Mouse (Mus musculus) right cerebral cortex, postnatal 25 days (tissue): ENCODE data around the gene P2ry2.

Experiments used
- DNase-seq: peaks from one replicate; pipeline ENCODE4 v3.0.0; 2022

Gene P2ry2

DNA sequence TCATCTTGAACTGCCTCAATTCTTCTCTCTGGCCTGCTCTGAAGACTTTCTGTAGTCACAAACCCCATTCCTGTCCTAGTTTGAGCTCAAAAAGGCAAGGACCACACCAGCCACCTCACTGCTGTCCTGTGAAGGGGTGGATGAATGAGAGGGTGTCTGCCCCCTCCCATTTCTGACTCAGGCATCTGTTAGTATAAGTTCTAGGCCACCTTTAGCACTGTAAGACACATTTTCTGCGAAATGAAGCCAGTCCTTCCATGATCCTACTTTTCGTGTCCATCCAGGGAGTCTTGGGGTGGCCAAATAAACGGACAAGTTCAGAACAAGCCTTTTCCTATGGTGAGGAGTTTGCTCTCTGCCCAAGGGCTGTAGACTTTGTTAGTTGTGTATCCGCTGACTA is at the start of gene P2ry2:
TSS of gene P2ry2 (minus strand) at position 326 of the 400 bp plus-strand sequence.
- no peak for DNase-seq

DNA sequence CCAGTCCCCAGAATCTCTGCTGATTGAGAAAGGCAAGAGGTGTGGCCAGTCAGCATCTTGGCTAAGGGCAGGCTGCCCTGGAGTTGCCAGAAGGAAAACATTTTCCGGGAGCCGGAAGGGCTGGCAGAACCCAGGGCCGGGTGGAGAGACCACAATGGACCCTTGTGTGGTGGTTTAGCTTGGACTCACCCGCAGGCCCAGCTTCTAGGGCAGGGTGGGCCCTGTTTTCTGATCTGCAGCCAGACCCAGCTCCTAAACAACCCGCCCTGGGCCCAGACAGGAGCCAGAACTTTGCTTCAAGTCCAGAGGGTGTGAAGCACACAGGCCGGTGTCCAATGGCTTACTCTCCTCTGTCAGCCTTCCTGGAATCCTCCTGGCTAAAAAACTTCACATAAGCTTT is 49.6 kb upstream of the P2ry2 start:
- peak; percentile 32 for DNase-seq

DNA sequence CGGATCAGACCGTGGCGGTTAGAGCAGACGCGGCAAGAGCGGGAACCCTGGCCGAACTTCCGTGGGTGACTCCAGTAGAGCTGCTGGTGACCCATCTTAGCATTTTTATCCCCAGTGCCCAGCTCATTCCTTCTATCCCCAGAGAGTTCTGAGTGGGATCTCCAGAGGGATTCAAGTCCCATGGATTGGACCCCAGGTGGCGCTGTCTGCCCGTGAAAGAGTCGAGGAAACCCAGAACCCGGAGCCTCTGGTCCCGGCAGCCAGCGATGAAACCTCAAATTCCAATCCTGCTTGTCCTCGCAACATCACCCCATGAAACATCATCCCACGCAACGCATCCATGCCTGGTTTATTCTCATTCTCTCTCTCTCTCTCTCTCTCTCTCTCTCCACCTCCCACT is 48.7 kb upstream of the P2ry2 start:
- peak; percentile 84 for DNase-seq

DNA sequence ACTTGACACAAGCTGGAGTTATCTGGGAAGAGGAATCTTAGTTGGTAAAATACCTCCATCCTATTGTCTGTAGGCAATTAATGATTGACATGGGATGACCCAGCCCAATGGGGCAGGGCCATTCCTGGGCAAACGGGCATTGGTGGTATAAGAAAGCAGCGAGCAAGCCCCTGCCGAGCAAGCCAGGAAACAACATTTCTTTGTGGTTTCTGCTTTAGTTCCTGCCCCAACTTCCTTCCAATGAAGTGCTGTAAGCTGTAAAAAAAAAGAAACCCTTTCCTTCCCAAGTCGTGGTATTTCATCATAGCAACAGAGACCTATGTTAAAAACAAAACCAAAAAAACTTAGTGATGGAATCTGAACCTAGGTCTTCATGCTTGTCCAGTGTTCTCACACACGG is 47.8 kb upstream of the P2ry2 start:
- DNase-seq: no peak

DNA sequence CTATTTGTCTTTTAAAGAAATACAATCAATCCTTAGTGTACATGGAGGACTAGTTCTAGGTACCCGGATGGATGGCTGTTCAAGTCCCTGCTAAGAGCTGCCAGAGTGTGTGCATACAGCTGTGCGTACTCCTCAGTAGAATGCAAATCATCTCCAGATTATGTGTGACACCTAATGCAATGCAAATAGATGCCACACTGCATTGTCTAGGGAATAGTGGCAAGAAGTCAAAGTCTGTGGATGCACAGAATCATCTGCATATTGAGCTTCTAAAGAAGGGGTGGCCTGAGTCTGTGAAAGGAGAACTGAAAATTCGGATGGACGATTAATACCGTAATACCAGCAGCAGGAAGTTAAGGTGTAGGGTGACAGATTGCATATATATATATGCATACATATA is 46.5 kb upstream of the P2ry2 start:
- DNase-seq: no peak

DNA sequence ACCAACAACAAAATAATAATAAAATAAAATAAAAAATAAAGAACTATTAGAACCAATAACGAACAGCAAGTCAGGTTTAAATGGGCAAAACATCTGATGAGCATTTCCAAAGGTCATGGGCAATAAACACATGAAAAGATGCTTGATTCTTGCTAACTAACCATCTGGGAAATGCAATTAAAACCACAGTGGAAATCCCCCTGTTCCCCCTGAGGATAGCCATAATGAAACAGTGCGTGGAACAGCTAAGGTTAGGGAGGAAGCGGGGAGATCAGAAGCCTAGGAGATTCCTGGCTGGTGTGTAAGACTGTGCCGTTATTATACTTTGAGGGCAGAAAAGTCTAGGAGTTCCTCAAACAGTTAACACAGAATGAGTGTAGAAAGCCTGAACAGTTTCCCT is 44.6 kb upstream of the P2ry2 start:
- no peak for DNase-seq

DNA sequence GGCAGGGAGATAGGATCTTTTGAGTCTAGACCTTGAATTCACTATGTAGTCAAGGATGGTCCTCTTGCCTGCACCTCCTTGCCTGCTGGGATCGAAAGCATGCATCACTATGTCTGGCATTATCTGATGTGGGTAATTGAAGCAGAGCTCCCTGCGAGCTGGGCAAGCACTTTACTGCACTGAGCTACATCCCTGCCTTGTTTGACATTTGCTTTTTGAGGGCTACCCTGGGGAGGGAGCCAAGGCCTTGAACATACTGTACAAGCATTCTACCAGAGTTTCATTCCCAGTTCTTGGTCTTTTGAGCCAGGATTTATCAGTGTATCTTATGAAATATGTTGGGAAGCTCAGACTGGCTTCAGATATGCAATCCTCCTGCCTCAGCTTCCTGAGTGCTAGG is 40.5 kb upstream of the P2ry2 start:
- no peak for DNase-seq

DNA sequence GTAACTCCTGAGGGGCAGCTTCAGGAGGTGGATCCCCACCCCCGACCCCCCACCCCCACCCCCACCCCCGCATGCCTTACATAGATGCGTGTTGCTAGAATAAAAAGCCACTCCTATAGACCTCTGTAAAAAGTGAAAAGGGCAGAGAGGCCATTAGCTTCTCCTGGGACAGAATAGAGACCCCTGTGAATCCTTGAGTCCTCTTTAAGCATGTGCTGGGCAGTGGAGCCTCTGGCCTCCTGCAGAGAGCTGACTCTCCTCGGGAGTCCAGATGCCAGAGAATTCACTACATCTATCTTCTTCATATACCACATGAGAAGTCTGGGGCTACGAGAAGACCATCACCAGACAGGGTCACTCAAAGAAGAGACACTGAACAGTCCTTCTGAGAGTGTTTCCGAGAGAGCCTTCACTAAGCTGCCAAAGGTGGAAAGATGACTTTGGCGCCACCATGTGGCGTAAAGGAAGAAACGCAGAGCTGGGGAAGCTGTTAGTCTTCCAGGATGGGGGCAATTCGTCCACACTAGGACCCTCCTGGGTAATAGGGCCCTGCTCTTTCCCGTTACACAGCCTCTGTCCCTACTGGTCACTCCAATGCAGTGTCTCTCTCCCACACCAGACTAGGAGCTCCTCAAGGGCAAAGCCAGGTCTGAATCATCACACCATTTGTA is 39.0 kb upstream of the P2ry2 start:
- DNase-seq: peak; percentile 57

DNA sequence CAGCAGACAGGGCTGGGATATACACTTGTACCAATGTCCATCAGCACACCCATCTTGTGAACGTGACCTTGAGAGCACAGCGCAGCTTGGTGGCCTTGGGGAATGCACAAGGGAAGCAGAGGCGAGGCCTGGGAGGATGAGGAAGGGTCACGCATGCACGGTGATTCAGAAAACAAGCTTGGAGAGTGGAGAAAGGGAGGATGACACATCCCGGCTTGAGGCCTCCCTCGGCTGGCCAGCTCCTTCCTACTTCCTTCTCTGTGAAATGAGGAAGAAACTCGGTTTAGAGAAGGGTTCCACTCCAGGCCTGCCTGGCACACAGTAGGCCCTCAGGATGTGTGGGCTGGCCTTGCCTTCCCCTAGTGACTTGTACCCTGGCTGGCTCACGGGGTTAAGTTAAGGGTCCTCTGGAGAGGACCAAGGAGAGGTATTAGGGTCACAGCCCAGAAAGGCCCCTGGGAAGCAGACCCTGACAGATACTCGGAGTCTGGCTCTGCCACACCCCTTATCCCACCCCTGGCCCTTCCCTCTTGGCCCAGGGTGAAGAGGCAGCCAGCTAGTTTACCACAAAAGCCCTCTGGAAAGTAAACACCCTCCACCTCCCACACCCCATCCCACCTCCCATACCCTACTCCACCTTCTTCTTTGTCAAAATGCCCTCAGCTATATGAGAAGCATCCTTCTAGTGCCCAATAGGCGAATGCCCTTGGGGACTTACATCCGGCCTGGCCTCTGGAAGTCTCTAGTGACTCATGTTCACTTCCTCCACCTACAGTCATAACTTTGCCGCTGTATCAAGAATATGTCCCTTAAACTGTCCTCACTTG is 38.3 kb upstream of the P2ry2 start:
- no peak for DNase-seq

DNA sequence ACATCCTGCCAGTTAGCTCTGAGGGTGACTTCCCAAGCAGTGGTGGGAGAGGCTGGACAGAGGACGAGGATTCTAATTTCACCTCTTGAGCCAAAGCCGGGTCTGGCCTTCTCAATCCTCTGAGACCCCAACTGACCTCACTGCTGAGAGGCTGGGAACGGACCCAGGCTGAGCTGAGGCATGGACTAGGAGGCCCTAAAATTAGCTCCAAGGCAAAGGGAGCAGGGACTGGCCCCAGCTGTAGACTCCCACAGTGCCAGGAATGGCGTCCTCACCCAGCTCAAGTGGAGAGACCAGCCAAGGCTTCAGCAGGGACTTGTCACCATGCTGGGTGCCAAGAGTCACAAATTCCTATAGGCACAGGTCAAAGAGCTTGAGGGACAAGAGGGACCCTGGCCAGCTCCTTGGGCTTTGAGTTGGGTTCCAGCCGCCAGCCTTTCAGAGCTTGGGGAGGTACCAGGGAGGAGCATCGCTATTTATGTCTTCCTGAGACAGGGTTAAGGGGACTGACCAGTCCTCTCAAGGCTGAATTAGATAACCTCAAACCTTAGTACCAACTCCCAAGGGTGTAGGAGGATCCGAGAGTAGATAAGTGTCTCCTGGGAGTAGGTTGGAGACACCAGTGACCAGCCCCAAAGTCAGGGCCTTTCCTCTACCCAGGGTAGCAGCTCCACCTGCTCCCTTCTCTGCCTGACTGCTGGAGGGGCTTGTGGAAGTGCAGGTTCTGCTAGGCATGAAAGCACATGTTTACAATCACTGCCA is 36.8 kb upstream of the P2ry2 start:
- no peak for DNase-seq

DNA sequence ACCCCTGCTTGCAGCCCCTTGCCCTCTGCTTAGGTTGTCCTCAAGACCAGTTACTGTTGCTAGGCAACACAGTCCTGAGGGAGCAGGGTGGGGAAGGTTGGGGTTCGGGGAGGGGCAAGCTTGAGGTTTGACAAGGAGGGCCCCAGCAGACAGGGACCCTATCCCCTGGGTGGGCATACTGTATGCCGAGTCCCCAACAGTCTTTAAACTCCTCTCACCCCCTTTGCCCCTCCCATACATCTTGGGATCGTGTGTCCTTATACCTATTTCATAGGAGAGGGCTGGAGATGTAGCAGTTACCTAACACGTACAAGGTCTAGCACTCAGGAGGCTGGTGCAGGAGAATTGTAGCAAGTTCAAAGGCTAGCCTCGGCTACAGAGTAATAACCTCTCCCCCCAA is 35.6 kb upstream of the P2ry2 start:
- no peak for DNase-seq

DNA sequence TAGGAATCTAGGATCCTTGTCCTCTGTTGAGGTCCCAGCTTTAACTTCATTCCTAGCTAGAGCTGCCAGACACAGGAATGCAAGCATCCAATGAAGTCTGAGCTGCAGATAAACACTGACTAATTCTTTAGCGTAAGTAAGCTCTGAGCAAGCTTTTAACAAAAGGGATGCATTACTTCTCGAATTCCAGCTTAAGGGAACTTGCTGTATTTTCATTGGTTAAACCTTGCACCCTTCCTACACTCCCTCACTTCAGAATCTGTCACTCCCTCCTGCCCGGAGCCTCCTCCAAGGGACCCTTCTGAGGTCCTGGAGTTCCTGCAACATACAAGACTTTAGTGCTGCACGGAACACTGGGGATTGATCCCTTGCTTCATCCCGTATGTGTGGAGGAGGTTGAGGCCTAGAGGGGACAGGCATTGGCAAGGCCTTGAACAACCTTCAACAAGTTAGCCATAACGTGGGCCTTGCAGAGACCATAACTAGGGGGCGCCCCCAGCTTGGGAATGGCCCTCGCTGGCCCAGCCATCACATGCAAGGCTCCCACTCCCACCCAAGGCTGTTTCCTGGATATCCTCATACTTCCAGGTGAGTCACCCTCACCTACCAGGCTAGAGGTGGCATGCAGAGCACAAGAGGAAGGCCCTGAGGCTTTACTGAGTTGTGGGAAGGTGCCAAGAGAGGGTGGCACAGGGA is 31.3 kb upstream of the P2ry2 start:
- DNase-seq: no peak

DNA sequence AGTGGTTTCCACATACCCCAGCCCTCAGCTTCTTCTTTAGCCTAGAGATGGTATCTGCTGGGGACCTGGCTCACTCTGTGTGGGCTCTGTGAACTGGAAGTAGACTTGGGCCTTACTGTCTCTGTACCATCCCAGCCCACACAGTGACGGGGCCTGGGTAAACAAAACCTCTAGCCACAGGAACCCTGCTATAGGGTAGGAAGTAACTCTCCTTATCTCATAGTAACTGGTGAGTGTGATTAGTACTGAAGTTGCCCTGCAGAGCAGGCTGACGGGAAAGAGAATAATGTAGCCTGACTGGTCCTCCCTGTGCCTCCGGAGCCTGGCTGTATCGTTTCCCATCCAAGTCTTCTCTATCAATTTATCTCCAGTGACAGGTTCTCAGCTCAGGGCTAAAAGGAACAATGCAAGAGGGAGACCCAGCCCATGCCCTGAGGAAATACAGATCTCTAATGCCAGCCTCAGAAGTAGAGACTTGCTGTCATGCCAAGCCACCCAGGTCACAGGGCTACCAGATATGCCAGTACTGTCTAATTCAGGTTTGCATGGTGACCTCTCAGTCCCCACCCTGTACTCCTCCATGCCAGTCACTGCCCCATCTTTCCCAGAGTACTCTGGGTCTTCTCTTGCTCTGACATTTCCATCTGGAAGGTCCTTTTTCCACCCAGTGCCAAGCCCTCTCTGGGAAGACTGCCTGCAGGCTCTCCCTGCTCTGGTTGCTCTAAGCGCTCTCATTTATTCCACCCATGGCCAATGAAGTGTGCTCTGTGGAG is 29.5 kb upstream of the P2ry2 start:
- DNase-seq: no peak

DNA sequence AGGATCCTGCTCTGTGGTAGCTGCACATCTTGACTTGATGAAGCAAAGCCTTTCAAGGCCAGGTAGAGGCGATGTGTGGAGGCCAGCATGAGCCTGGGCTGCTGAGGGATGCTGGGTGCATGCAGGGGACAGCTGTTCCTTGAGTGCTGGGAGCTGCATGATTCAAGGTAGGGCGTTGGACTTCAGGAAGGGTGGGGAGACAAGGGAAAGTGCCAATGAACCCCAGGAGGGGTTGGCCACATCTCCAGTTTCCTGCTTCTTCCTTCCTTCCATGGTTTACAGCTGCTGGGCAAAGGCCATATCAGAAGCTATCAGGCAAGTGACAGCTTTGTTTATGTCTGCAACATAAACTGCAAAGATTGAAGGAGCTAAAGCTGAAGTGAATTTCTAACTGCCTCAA is 28.9 kb upstream of the P2ry2 start:
- no peak for DNase-seq

DNA sequence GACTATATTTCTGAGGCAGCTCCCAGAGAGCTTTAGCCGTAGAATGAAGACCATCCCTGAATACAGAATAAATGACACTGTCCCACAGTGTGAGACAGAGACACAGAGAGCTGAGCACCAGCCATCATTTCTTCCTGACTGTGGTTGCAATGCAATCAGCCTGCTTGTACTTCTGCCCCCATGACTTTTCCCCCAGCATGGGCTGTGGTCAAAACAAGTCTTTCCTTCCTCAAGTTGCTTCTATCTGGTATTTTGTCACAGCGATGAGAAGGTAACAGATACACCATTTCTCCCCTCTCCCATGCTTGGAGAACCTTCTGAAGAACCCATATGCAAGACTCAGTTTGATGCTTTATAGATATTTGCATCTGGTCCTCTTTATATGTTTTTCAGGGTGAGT is 20.7 kb upstream of the P2ry2 start:
- no peak for DNase-seq

DNA sequence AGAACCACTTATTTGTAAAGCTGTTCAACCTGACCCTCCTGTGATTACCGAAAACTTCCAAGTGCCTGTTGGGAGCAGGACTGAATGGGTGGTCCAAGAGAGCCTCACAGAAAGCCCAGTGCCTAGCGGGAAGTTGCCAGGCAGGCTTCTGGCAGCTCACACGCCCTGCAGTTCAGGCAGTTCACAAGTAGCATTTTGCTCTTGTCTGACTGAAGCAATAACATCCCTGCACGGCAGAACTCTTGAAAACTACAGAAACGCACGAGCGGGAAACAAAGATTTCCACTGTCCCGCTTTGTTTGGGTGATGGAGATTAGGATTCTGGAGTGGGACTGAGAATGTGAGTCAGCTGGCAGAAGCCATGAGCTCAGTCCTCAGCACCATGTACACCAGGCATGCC is 18.6 kb upstream of the P2ry2 start:
- DNase-seq: no peak

DNA sequence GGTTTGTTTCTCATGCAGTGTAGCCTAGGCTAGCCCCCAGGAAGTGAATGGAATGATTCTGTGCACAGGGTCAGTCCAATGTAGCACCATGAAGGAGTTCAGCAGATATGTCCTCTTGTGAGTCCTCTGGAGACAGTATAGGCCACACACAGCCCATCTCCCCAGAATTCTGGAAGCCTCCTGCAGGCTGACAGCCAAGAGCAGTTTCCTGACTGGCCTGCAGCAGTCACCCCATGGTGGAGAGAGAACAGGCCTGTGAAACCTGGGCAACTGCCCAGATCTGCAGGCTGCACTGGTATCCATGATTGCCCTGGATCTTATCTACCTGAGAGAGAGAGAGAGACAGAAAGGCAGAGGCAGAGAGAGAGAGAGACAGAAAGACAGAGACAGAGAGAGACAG is 18.1 kb upstream of the P2ry2 start:
- DNase-seq: no peak

DNA sequence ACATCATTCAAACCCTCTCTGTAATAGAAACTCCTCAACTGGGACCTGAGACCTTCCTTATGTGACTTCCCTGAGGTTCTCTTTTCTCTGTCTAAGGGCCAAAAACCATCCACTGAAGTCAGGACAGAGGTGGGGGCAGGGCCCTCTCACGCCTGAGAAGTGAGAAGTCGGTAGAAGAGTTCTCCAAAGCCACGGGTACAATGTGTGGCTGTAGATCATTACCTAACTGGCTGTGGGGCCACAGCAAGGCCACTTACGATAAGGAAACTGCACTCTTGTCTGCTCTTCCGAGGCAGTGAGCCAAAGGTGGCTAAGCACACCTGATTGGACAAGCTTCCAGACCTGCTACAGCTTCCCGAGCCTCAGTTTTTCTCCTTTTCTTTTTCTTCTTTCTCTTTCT is 16.8 kb upstream of the P2ry2 start:
- no peak for DNase-seq

DNA sequence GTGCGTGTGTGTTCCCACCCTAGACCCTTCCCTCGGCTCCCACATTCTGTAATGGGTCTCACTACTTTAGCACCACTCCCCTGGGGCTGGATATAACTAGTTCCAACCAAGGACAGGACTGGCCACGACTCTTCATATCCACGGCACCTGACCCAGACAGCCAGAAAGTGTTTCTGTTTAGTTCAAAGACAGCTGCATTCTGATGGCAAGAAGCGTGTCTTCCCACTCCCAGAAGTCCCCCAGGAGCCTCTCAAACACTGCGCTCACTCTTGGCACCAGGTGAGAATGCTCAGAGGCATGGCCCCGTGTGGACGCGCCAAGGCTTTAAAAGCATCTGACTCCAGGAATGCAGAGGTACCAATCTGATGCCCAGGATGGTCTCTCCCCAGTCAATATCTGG is 16.3 kb upstream of the P2ry2 start:
- DNase-seq: no peak

DNA sequence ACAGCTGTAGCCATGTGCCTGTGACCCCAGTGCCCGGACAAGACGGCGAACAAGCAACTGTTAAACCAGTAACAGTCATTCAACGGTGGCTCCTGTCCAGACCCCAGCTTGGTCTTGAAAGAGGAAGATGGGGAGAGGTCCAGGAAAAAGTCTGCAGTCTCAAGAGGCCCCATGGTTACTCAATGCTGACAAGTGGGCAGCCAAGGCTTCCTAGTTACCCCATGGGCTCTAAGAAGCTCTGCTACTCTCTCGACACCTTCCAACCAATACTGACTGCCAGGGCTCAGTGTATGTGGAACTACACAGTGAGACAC is 15.7 kb upstream of the P2ry2 start:
- no peak for DNase-seq

DNA sequence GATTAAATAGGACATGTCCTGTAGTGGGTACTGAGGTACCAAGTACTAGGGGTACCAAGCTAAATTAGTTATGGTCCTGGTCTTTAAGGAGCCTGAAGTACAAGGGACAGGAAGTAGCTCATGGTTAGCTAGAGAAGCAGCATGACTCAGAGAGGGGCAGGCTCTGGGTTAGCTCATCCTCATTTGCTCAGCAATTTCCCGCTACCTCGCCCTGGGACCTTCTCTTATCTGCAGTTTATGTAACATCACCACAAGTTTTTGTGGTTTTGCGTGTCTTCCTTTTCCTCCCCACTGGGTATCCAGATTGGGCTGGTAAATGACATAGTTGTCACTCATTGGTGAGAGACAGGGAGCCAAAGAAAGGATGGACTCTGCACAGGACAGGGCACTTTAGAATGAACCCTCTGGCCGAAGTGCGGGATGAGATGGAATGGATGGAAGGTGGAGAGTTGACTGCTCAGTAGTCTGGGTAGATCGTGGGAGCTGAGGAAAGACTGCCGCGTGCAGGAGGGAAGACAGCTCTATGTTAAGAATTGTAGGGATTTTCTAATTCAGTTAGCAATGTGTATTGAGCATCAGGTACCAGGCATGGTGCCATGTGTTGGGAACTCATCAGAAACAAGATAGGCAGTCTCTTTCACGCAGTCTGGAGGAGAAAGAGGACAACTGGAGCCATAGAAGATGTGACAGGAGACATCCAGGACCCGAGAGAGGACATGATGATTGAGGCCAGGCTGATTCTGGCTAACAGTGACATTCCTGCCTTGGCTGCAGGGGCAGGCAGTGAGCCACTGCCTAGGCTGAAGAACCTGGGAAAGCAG is 15.2 kb upstream of the P2ry2 start:
- DNase-seq: no peak

DNA sequence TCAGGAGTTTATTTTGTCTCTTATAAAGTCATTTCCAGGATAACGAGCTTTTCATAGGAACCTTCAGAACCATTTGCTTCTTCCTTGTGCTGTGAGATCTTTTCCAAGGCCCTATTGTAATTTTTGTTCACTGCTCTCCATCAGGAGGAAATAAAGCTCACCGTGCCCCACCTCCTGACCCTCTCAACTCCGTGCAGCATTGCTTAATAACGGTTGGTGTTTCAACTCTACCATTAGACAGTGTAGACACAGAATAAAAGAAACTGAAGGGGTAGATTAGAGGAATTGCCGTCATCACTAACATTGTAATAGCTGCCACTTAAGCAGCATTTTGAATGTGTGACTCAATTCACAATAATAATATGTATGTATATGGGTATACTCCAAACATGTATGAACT is 14.2 kb upstream of the P2ry2 start:
- no peak for DNase-seq
